Mouse (Mus musculus) adrenal gland, postnatal 14 days (tissue): ENCODE results near the gene Pigu. TPM values are rescaled to one million over a fixed set of nuclear protein-coding genes. Genes with fewer than 3 reads are reported as not detected.

ENCODE experiments used
- DNase-seq: peaks from one replicate; pipeline ENCODE4 v3.0.0; 2021; ENCODE audit warnings: mixed read lengths
- total RNA-seq: library from RNA; stranded (reverse); gene quantifications from 2 replicates; pipeline ENCODE4 v1.2.3, GENCODE M21; 2021

Pigu gene
- total RNA-seq, 1 experiment from 2014 or later: 28.2 TPM

DNA sequence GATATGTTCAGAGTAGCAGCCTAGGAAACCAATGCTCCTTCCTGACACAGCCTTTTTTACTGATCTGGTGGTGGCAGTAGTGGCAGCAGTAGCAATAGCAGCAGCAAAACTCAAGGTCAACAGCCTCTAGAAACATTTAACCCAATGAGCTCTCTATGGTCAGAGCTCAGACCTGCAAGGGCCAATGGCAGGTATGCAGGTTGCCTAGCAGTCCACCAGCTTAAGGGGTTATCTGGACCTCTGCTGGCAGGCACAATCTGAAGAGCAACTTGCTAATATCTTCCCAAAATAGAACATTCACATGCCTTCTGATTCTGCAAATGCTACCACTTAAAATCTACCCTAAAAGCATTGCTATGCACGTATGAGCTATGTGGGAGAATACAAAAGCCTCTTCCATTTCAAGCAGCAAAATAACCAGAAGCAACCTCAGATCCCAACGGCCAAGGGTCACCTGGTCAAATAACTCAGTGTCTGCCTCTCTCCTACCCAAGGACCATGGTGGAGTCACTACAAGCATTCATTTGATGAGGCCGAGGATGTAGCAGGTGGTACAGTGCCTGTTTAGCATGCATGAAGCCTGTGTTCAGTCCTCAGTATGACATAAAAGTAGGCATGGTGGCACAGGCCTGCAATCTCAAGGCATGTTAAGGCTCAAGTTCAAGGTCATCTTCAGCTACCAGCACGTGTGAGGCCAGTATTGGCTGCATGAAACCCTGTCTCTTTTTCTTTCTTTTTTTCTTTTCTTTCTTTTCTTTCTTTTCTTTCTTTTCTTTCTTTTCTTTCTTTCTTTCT is 69.6 kb downstream of the Pigu start:
- DNase-seq: no peak

DNA sequence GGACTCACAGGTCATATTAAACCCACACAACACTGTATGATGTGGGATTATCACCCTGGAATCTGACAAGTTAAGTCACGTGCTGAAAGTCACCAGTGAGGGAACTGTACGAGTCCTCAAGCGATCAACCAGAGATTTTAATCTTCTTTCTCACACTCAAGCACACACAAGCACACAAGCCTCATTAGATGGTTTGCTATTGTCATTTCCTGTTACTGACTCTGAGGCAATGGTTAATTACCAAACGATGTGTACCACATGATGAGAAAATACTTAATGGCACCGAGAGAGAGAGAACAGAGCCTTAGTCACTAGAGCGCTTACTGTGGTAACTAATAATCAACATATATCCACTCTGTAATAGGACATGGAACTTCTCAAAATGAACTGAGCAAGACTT is 71.5 kb downstream of the Pigu start:
- no peak for DNase-seq

DNA sequence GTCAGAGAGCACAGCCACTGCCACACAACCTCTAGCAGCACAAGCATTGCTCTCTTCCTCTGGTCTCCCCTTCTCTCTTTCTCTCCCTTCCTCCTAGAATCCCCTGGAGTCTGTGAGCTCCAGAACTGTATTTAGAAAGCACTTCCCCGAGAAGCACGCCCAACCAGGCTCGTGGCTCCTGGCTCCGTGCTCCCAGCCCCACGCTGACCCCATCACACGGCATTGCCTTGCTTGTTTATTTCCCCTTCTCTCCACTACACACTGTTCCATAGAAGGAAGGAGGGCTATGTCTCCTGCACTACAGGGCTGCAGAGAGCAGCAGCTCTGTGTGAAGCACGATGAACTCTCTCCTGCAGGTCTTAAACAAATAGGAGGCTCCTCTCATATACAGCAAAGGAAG is 72.6 kb downstream of the Pigu start:
- DNase-seq: no peak

DNA sequence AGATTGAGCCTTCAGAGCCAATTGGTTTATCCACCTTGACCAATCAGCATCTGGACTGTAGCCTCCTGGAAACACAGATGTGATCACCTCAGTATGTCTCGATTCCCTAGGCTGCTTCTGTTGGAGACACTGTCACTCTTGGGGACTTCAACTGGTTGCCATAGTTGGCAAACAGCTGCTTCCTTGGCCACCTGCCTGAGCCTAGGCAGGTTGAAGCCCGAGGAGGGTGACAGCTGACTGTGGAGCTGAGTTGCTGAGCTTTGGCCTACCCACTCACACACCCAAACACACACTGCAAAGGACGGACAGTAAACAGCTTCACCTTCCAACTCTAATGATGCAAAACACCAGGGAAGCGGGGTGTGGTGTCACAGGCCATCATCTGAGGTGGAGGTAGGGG is 73.4 kb downstream of the Pigu start:
- peak; percentile 64 for DNase-seq

DNA sequence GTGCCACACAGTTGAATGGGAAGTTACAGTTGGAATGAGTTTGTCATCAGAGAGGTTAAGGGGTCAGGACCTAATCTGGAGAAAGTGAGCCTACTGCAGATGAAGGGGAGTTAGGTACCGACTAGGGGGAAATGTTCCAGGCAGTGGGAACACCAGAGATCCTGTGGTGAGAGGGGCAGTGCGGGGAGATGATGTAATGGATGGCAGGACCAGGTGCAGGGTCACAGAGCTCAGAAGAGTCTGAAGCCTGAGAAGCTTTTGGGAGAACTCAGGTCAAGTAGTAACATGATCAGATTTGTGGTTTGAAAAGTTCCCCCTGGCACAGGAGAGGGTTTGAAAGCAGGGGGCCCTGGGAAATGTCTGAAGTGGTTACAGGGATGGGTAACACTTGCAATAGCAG is 77.1 kb downstream of the Pigu start:
- DNase-seq: no peak

DNA sequence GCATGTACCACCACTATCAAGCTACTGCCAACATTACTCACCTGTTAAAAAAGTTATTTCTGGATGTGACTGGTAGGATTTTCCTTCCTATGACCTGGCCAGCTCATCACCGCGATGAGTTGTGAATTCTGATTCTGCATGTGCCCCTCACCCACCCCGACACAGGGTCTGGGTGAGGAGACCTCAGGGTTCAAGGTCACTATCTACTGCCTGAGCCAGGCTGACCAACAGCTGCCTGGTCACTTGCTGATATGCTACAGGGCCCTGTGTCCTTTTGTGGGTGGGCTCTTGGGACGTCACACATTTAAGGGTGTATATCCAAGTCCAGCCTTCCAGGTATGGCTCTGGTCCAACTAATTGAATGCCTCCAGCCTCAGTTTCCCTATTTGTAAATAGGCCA is 78.1 kb downstream of the Pigu start:
- no peak for DNase-seq

DNA sequence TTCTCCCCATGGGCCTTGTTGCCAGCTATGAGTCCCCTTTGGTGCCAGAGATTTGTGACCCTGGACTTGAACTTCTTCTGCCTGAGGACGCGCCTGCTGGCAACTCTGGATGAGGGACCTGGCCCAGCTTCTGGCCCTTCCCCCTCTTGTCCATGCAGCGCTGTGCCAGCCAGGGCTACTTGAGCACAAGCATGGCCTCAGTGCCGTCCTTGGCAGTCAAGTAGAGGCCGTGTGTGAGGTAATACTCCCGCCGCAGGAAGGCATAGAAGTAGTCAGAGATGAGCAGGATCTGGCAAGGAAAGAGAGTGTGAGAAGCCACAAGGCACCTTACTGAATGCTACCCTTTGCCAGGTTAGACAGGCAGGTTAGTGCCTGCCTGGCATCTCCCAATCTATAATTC is 78.9 kb downstream of the Pigu start:
- peak; percentile 94 for DNase-seq

DNA sequence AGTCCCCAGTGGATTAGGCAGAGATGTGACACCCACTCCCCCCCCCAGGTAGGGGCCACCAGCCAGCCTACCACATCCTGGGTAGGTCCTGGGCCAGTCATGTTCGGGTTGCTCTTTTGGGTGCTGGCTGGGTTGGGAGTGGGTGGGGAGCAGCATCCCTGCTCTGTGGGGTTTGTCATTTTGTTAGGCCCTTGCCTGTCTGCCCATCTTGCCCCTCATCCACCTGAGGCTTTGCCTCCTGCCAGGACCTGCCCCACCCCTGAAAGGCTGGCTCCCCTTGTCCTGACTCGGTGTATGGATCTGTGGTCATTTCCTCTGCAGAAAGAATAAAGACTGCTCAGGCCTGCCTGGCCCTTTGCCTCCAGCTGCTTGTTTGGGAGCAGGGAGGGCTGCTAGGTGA is 79.5 kb downstream of the Pigu start:
- peak; percentile 35 for DNase-seq

DNA sequence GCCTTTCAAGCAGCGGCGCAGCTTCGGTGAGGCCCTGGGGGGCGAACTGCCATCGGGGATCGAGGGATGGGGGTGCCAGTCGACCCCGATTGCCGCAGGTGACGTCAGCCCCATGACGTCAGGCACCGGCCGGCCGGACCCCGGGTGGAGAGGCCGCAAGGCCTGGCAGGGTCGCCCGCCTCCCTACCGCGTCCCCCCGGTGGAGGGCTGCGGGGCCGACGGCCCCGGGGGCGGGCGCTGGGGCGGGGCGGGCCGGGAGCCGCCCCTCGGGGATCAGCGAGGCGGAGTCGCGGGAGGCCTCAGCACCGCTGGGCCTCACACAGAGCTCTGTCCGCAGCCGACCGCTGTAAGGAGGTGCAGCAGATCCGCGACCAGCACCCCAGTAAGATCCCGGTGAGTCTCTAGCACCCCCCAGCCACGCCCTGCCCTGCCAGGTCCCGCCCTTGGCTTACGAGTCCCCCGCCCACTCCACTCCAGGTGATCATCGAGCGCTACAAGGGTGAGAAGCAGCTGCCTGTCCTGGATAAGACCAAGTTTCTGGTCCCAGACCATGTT is 80.5 kb downstream of the Pigu start:
- DNase-seq: peak; percentile 84

DNA sequence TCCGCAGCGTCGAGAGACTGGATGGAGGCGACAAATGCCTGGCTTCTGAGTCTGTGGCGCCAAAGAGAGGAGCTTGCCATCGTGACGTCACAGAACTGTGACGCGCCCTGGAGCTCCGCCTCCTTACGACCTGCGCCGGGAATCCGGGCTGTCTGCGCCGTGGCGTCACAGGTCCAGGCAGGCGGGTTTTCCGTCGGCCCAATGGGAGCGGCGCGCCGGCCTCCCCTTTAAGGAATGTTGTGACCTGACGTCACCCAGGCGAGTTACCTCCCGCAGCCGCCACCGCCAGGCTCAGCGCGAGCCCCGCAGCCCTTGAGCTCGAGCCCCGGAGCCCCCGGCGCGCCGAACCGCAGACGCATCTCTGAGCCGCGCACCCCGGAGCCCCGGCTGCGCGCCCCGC is 81.0 kb downstream of the Pigu start, which contains the start of gene Map1lc3a:
Gene Map1lc3a (plus strand): TSS at position 103 of the 400 bp plus-strand sequence.
- DNase-seq: peak; percentile 99

DNA sequence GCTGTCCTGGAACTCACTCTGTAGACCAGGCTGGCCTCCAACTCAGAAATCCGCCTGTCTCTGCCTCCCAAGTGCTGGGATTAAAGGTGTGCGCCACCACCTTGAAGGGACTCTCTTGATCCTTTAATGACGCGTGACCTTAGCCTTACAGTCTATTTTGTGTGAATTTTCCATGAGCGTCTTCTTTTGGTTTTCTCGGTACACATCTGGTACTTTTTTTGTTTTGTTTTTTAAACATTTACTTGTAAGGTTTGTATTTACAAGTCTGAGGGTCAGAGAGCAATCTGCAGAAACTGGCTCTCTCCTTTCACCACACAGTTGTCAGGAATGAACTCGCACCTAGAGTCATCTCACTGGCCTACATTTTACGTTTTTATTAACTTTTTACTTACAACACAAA is 83.6 kb downstream of the Pigu start:
- DNase-seq: no peak

DNA sequence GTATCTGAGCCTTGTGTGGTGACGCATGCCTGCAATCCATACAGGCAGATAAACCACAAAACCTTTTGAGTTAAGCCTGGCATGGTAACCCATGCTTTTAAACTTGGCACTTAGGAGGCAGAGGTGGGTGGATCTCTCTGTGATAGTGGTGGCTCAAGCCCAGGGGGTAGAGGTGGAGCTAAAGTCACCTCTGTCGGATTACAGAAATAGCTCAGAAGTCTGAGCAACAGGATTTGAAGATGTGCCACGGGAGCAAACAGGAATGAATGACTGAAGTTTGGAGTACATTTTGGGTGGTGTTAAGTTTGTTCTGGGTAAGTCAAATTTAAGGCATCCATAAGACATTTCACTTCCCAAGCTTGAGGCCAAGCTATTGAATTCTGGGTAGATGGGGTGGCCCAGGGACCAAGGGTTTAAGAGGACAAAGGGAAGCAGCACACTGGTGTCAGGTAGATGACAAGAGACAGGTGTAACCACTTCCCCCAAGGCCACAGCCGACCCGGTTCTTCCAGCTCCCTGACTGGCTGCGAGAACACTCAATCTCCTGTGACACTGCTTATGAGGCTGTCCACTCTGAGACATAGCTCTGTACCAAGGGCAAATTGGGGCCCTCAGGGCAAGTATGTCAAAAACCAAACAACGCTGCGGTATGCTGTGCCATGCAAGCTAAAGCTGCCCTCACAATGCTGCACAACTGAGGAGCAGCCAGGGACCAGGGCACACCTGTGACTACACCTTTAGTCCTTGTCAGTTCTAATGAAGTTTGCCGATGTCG is 84.6 kb downstream of the Pigu start:
- no peak for DNase-seq

DNA sequence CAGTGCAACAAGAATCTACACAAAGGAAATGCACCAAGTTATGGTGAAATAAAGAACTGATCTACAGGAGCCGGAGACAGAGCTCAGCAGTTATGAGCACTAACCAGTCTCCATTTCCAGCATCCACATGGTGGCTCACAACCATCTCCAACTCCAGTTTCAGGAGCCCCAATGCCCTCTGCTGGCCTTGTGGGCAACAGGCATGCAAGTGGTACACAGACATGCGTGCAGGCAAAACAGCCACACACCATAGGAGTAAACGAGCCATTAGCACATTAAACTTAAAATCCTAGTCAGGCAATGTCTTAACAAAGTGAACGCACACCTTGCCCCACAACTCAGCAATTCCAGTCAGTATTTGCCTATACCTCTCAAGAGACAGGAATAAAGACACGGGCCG is 85.3 kb downstream of the Pigu start:
- peak; percentile 40 for DNase-seq

DNA sequence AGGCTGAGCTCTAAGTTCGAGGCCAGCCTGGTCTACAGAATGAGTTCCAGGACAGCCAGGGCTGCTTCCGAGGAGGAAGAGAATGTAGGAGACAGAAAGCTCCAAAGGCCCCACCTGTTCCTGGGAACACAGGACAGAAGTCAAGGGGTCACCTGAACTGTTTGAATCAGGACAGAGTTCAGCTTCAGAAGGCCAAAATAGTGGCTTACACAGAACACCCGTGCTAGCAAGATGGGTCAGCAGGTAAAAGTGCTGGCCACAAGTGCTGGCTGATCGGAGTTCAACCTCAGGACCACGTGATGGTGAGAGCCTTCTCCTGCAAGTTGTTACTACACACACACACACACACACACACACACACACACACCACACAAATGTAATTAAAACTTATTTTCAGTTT is 90.3 kb downstream of the Pigu start:
- DNase-seq: no peak

DNA sequence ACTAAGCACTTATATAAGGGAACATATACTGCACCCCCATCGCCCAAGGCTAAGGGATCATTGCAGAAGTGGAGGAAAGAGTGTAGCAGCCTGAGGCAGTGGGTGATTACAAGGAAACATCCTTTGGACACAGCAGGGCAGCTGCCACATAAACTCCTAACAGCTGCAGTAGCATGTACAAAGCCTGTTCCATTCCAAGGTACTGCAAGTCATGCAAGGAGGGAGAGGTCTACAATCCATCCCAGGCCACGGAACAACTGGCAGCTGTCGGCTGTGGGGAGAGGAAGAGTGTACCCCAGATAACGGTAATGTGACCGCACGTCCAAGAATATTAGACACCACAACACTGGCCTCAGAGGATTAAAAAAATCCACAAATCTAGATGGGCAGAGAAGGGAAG is 91.7 kb downstream of the Pigu start:
- DNase-seq: no peak

DNA sequence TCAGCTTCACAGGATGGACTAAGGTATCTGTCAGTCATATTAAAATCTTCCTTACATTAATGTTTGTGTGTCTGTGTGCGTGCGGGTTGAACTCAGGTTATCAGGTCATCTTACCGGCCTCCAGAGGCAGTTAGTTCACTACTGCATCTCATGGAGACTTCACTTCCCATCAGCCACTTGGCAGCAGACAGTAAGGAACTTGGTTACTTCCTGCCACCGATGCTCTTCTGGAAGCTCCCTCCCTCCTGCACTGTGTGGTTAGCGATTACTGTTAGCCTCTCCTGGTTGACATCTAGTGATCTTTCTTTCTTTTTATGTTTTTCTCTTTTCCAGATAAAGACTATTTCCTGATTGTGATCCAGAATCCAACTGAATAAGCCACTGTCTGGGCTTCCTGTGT is 107.6 kb downstream of the Pigu start:
- no peak for DNase-seq

DNA sequence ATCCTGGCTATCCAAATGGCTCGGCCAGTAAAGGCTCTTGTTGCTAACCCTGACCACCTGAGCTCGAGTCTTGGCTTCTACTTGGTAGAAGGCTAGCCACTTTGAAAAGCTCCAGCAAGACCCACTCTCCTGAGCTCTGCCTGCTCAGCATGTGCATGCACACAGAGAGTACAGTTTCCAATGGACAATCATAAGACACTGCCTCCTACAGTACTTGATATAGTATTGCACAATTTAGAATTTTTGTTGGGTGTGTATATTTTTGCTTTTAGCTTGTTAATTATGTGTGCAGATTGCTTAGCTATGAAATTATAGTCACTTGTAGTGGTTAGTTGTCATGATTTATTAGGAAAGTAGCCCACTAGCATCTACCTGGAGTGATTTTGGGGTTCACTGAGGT is 108.5 kb downstream of the Pigu start:
- no peak for DNase-seq

DNA sequence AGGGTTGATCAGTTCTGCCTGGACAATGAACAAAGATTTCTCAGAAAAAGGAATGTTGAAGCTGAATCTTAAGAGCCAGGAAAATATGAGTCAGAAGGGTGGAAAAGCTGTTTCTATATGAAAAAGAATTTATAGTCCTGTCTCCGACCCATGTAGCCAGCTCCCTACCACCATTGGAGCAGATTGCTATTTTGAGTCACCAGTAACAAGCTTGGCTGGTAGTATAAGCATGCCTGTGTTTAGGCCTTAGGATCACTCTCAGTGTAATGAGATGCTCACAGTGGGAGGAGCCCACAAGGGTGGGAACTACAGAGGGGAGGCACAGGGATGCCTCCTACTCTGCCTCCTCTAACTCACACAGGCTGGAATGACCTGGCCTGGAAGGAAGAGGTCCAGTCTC is 109.0 kb downstream of the Pigu start:
- no peak for DNase-seq

DNA sequence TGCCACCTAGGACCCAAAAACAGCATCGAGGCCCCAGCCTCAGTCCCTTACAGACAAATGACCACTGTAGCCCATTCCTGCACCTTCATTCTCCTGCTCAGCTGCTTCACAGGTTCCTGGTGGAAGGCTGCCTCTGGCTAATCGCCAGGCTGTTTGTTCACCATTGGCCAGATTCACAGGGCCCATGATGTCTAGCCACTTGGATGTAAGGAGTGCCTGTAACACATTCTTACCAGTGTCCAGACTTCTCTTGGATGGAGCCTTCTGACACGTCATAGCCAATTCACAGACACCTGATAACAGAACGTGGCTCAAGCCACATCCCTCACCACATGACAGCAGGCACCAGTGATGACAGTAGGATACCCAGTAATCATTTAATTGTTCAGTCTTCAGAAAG is 111.0 kb downstream of the Pigu start:
- DNase-seq: peak; percentile 28

DNA sequence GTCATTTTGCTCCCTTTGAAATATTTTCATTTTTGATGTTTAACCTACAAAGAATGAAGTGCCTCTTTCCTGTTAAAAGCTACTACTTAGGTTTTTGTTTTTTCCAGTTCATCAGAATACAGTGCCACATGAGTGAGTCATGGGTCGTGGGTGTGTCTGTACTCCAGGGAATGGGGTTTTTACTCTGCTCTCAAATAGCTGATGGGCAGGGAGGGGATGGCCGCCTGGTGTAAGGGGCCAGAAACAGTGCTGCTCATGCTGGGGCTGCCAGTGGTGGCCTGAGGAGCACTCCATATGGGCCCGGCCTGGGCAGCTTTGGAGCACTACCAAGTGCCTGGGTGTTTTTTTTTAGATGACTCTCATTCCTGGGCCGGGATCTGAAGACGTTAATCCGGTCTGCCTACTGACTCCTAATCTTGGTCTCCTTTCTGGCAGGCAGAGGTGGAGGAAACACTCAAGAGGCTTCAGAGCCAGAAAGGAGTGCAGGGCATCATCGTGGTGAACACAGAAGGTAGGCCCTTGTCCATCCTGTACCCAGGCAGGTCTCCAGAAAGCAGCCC is 114.9 kb downstream of the Pigu start:
- peak; percentile 46 for DNase-seq

DNA sequence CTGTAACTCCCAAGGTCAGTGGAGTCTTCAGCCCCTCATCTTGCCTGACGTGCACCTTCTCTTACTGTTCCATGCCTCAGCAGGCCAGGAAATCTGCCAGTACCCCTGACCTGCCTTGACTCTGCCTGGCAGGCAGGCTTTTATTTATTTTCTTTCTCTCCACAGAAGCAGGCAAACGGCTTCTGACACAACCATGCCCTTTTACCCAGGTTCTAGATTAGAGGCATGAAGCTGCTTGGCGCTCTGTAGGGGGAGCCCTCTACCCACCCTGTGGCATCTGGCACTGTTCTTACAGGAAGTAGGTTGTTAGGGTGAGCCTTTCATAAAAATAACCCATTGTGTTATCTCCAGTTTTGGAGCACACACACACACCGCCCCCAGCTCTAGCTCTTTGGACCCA is 116.3 kb downstream of the Pigu start:
- peak; percentile 77 for DNase-seq

DNA sequence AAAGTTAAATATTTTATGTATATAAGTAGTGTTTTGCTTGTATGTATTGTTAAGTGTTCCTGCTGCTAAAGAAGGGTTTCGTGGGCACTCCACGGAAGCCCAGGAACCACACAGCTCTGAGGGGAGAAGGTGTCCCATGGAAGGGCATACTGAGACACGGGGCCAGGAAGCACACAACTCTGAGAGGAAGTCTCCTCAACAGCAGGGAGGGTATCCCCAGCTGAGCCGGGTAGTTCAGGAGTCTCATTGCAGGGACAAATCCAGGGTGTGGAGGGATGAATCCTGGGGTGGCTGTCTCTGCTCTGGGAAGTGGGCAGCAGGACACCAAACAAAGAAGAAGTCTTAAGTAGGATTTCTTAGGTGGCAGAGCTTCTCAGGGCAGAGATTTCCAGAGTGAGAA is 120.0 kb downstream of the Pigu start:
- peak; percentile 27 for DNase-seq

DNA sequence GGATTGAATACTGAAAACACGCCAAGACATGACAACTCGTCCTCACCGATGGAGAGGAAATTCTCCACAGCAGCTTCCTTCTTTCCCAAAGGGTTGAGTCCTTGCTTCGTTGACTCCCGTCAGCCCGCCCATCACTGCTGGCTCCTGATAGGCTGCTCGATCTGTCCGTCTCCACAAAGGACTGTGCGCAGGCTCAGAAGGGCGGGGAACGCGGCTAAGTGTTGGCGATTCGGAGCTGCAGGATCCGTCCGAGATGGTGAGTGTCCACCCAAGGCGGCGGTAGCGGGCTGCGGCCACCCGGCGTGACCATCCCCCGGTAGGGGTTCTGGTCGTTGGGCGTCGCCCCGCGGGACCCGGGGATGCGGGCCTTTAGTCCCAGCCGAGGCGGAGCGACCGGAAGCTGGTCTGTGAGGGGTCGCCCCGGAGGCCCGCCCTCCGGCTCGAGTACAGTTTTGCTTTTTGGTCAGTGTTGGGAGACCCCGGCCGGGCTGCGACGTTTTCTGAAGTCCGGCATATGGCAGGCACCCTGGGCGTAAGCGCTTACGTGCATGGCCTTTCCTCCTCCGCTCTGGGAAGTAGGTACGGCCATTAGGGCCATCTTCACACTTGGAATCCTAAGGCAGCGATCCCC is 120.8 kb downstream of the Pigu start, which contains the start of gene Dynlrb1:
Gene Dynlrb1 (plus strand): TSS at position 172 of the 631 bp plus-strand sequence.
- peak; percentile 99 for DNase-seq
